Mouse (Mus musculus): ENCODE measurements around the gene Ocel1.

GRCm38 (mm10) chr8:71400826-71401225, 29.7 kb downstream of the Ocel1 start:
- TF ChIP-seq POLR2A (IDR thresholded peaks at IDR 0.05; ENCODE audit: extremely low read depth, insufficient read depth, low read length) (no peak), CTCF (IDR thresholded peaks at IDR 0.05; ENCODE audit: extremely low read depth, insufficient read depth, low read length) (no peak)

Measured in cortical plate, adult 2 months (tissue).